Mouse (Mus musculus): ENCODE results near the gene Itih5.
A peak's percentile ranks its signal among the peaks of the same experiment; 100 is the strongest.

Gene Itih5

GRCm38 (mm10) chr2:10168016-10168415 lies 14.6 kb downstream of the Itih5 start:
- no peak for DNase-seq (ENCODE audit: low read depth, low spot score)

DNA sequence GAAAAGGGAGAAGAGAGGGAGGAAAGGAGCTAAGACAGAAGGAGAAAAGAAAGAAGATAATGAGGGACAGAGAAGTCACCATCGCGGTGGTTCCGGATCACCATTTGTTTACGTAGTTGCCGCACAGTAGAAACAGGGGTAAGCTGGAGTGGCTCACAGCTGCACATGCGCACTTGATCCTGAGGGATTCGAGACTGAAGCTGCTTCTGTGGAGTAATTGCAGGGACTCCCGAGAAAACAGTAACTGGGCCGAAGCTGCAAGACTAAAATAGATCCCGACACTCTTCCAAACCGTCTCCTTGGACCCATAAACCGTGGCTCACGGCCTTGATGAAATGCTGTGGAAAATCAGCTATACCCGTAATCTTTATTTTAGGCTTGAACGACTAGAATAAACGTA lies 16.6 kb downstream of the Itih5 start:
- DNase-seq (ENCODE audit: low read depth, low spot score) = no peak

DNA sequence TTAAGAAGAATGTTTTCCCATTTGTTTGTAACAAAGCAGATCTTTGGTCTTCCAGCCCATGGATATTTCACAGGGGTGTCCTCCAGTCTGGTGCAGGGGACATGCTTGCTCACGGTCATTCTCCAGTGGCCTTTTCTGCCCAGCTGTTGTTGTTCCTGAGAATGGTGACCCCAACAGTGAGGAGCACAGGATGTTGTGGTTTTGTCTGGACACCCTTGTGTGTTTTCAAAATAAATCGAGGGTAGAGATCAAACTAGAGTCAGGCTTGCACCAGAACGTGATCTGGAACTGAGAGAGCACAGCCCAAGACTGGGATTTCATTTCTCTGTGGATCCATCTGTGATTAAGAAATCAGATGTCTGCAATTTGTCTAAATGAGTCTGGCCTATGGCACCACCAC lies 40.2 kb downstream of the Itih5 start:
- no peak for DNase-seq (ENCODE audit: low read depth, low spot score)

DNA sequence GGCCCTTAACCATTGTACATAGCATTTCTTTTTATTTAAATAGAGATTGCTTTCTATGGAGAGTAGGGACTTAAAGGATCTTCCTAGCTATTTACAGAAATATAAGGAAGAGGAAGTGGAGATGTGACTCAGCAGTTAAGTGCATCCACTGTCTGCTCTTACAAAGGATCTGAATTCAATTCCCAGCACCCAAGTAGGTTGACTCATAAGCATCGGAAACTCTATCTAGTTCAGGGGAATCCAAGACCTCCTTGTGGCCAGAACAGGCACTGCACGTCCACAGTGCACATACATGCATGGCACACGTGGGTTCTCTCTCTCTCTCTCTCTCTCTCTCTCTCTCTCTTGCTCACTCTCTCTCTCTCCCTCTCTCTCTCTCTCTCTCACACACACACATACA lies 41.8 kb downstream of the Itih5 start:
- DNase-seq (ENCODE audit: low read depth, low spot score) = no peak

- DNase-seq (ENCODE audit: low read depth, low spot score) = no peak
These were observed 46.0 kb downstream of the Itih5 start for GRCm38 (mm10) chr2:10199326-10199725.

DNA sequence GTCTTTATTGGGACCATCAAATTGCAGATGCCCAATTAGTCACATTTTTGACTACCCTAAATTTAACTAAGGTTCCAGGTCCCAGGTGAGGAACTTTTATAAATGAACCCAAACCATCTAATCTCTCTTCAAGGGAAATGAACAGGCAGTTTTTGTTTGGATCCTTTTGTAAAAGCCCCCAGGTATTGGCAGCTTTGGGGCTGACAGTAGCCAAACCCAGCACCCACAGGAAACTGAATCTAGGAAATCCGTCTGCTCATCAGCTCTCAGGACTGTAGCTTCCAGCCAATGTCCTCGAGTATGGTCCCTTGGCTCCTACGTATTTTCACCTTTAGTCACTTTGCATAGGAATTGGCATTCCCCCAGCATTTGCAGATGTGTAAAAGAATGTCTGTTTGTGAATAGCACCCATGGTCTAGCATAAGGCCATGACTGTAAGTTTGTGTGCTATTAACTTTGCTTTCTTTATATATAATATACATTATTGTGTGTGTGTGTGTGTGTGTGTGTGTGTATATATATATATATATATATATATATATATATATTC lies 47.4 kb downstream of the Itih5 start:
- DNase-seq (ENCODE audit: low read depth, low spot score) = no peak

DNA sequence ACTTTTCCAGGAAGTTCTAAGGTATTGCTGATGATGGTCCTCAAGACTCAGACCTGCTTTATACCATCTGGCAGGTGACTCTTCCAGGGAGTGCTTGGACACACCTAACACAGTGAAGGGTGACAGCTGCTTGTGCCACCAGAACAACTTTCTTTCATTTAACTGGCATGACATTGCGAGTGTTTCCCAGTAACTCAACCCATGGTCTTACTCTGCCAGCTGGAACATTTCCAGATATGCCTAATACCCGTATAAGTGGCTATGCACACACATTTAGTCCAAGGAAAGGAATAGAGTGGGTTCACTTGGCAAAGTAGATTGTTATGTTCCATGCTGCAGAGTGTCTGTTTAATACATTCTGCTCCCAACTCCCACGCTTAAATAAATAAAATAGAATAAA lies 50.9 kb downstream of the Itih5 start:
- no peak for DNase-seq (ENCODE audit: low read depth, low spot score)

DNA sequence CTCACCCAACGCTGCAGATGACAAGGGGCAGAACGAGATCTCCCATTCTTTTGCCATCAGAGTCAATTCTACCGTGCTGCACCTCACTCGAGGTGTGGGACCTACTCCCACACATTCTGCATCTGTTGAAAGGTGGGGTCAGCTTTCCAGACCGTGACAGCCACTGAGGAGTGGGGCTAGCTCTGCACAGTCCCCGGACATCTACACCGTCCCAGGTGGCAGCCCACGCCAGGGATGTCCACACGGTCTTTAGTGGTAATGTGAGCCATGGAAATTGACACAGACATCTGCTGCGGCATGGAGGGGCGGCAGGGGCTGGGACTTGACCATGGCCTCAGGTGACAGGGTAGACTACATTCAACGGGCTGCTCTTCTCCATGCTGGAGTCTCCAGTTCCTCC lies 60.1 kb downstream of the Itih5 start:
- DNase-seq (ENCODE audit: low read depth, low spot score) = no peak

GRCm38 (mm10) chr2:10215876-10216565 lies 62.6 kb downstream of the Itih5 start:
- no peak for DNase-seq (ENCODE audit: low read depth, low spot score)

DNA sequence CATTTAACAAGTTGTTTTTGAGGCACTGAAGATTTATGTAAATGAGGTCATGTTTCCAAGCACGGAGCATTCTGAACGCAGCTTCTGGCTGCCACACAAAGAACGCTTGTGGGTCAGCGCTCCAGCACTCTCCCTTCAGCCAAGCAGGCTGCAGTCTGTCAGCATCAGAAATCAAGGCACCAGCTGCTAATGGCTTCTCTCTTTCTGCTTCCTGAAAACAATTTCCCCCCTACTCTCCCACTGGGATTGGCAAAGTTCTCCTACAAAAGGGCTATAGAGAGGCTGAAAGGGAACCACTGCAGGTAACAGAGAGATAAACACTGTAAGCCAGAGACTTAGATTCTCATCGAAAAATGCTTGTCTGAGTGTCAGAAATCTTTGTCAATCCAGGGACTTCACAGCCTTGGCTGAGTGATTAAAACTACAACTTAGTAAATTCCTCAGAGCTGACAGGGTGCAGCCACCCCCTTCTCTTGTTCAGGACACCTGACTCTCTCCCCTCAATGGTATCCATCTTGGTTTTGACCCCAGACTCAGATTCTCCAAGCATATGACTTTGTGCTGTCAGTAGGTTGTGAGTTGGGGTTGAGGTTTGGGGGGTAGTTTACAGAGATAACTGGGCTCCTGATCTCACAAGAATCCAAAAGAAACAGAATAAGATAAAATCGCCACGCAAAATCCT lies 63.3 kb downstream of the Itih5 start:
- DNase-seq (ENCODE audit: low read depth, low spot score) = peak; percentile 8

DNA sequence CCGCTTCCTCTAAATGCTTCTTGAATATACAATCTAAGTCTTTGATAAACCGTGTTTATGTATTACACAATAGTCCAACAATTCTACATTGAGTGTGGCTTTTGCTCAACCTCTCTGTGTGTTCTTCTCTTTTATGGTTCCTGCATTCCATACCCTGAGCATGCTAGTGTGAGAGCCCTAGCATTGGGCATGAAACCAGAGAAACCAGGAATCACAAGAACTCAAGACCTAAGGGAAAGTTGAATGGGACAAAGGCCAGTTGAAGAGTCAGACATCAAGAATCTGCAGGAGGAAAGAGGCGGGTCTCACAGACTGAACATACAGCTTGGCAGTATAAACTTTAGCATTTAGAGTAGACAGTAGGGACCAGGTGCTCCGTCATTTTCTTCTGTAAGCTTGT lies 68.5 kb downstream of the Itih5 start:
- DNase-seq (ENCODE audit: low read depth, low spot score) = no peak

- DNase-seq (ENCODE audit: low read depth, low spot score) = no peak
These were observed 73.5 kb downstream of the Itih5 start for GRCm38 (mm10) chr2:10226907-10227306.

GRCm38 (mm10) chr2:10231971-10232370 lies 78.6 kb downstream of the Itih5 start:
- DNase-seq (ENCODE audit: low read depth, low spot score) = no peak

DNA sequence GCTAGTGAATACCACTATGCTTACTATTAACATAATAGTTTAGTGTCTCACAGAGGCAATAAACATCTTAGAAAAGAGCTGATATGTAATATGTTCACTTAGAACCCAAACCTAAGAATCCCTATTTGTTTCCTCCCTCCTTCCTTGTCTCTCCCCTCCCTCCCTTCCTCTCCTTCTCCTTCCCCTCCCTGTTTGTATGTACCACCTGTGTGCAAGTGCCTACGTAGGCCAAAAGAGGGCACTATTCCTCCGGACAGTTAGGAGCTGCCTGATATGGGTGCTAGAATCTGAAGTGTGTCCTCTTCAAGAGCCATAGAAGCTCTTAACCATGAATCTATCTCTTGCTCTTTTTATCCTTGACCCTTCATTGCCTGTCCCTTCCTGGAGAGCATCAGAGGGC lies 83.2 kb downstream of the Itih5 start:
- no peak for DNase-seq (ENCODE audit: low read depth, low spot score)

DNA sequence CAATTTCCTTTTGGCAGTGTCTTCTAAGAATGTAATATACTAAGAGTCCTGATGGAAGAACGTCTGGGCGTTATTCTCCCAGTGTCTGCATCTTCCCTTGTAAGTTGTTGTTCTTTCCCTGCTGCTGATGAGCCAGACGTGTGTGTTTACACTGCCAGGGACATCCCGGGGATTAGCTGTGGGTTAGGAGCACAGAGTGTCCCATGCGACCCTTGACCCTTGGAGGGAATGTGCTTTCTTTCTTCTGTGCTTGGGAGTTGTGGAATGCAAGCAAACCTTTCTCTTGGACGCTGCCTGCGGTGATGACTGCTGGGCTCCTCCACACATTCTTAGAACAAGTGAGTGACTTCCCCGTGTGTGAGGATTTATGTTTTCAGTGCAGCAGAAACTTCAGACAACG lies 89.6 kb downstream of the Itih5 start:
- DNase-seq (ENCODE audit: low read depth, low spot score) = no peak

GRCm38 (mm10) chr2:10250441-10250840 lies 97.1 kb downstream of the Itih5 start:
- no peak for DNase-seq (ENCODE audit: low read depth, low spot score)

- no peak for DNase-seq (ENCODE audit: low read depth, low spot score)
These were observed 97.6 kb downstream of the Itih5 start for GRCm38 (mm10) chr2:10250926-10251325.

- no peak for DNase-seq (ENCODE audit: low read depth, low spot score)
These were observed 98.1 kb downstream of the Itih5 start for GRCm38 (mm10) chr2:10251466-10251865.

GRCm38 (mm10) chr2:10252016-10252415 lies 98.6 kb downstream of the Itih5 start:
- DNase-seq (ENCODE audit: low read depth, low spot score) = no peak

GRCm38 (mm10) chr2:10253351-10253750 lies 100.0 kb downstream of the Itih5 start:
- DNase-seq (ENCODE audit: low read depth, low spot score) = no peak

- DNase-seq (ENCODE audit: low read depth, low spot score) = no peak
These were observed 103.6 kb downstream of the Itih5 start for GRCm38 (mm10) chr2:10256949-10257348.

- DNase-seq (ENCODE audit: low read depth, low spot score) = no peak
These were observed 104.9 kb downstream of the Itih5 start for GRCm38 (mm10) chr2:10258312-10258711.

GRCm38 (mm10) chr2:10260109-10260508 lies 106.7 kb downstream of the Itih5 start:
- DNase-seq (ENCODE audit: low read depth, low spot score) = no peak

Measured in embryo, embryonic 11.5 days (tissue).